Mouse (Mus musculus) heart, adult 11 months (tissue): ENCODE measurements around the gene Dmrtc1c1.
"Not testable (repeated sequence)": the region's sequence is repeated elsewhere in the genome, so short reads cannot be mapped to it uniquely, and the experiment has no call there.

Source experiments
- DNase-seq: peaks from one replicate; pipeline ENCODE4 v3.0.0; 2022

The Dmrtc1c1 gene

GRCm38 (mm10) chrX:102802663-102803062 is at the start of gene Dmrtc1c1:
Dmrtc1c1 (plus strand) TSS chrX:102802963.
- not testable (repeated sequence) for DNase-seq

- DNase-seq = no peak
These were observed 36.9 kb upstream of the Dmrtc1c1 start for GRCm38 (mm10) chrX:102765878-102766277.

GRCm38 (mm10) chrX:102812311-102812710 is 9.5 kb downstream of the Dmrtc1c1 start:
- DNase-seq = peak; percentile 18

GRCm38 (mm10) chrX:102854516-102854915 is 51.8 kb downstream of the Dmrtc1c1 start, which contains the start of gene Dmrtc1c2:
Dmrtc1c2 (minus strand) TSS chrX:102854616.
- DNase-seq = not testable (repeated sequence)
